Mouse (Mus musculus) subcutaneous adipose tissue, adult 2 months (tissue): ENCODE data around the gene Srp54c. TPM values are rescaled to one million over a fixed set of nuclear protein-coding genes. Genes with fewer than 3 reads are reported as not detected.

ENCODE experiments used
- polyA plus RNA-seq: library from polyadenylated mRNA; depleted of rRNA; stranded (reverse); fragments of >200 nt; gene quantifications from 2 replicates; pipeline ENCODE4 v1.2.3, GENCODE M21; 2012; ENCODE audit warnings: low replicate concordance; rRNA removed

Gene Srp54c
- polyA plus RNA-seq = 10.7 and 12.2 TPM in 2 replicates

GRCm38 (mm10) chr12:55229626-55230519, at the start of gene Srp54c:
Gene Srp54c, plus strand, starts transcription at chr12:55230168.

DNA sequence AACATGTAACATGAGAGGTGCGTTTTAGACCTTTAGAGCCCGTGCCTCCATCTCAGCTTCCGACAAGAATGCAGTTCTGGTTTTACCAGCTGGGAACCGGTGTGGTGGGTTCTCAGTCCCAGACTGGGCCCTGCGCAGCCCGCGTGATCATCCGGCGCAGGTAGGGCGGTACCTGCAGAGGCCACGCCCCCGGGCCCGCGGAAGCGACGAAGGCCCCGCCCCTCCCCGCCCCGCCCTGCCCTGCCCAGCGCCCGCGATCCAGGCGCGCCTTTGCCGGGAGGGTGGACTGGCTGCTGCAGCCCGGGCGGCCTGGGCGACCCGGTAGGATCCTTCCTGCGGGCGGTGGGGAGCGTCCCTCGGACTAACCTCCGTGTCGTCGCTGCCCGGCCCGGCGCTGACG, 30.7 kb upstream of the Srp54c start, which contains the start of gene 1700047I17Rik2:
Gene 1700047I17Rik2 (plus strand): TSS at position 287 of the 400 bp plus-strand sequence.

GRCm38 (mm10) chr12:55299336-55299735, 69.4 kb downstream of the Srp54c start, which contains the start of gene 1110008L16Rik:
Gene 1110008L16Rik, plus strand, starts transcription at chr12:55299577.

GRCm38 (mm10) chr12:55302485-55303441, 72.8 kb downstream of the Srp54c start, which contains the start of gene Ppp2r3c:
Gene Ppp2r3c, minus strand, starts transcription at chr12:55302998.

Other genes with a start within 250 kb of the Srp54c start
- gene Gm20403, start 243.6 kb upstream of the Srp54c start, polyA plus RNA-seq = not detected in 2 replicates
- 4.8 and 6.5 TPM in 2 replicates for gene Baz1a, start 215.8 kb upstream of the Srp54c start, polyA plus RNA-seq
- 8.0 and 8.9 TPM in 2 replicates for gene 2700097O09Rik, start 150.1 kb upstream of the Srp54c start, polyA plus RNA-seq
- gene Srp54a, start 149.9 kb upstream of the Srp54c start, polyA plus RNA-seq = 14.0 and 21.4 TPM in 2 replicates
- 8.1 and 11.8 TPM in 2 replicates for gene Fam177a, start 105.7 kb upstream of the Srp54c start, polyA plus RNA-seq
- gene Srp54b, start 75.1 kb upstream of the Srp54c start, polyA plus RNA-seq = 16.7 and 22.5 TPM in 2 replicates
- gene 1700047I17Rik2, start 30.6 kb upstream of the Srp54c start, polyA plus RNA-seq = not detected in 2 replicates
- gene 1110008L16Rik, start 69.4 kb downstream of the Srp54c start, polyA plus RNA-seq = 8.2 and 11.3 TPM in 2 replicates
- 2.8 and 3.9 TPM in 2 replicates for gene Ppp2r3c, start 72.8 kb downstream of the Srp54c start, polyA plus RNA-seq
- gene Psma6, start 154.1 kb downstream of the Srp54c start, polyA plus RNA-seq = 76.7 and 92.6 TPM in 2 replicates